Mouse (Mus musculus) forebrain, postnatal 0 days (tissue): ENCODE measurements around the gene Dab1. TPM values are rescaled to one million over a fixed set of nuclear protein-coding genes. Genes with fewer than 3 reads are reported as not detected.

ENCODE experiments used
- ATAC-seq: fragments of 200-750 bp; cut with Nextera tagmentation; 2 replicates; pipeline ENCODE4 v1.8.0; 2017; ENCODE audit warnings: mild to moderate bottlenecking, moderate library complexity
- DNase-seq: peaks from one replicate; pipeline ENCODE4 v3.0.0-alpha.2; 2015
- H3K27ac ChIP-seq: fragments of 300-500 bp; sonication (generic); 2 replicates; pipeline ENCODE4 v1.5.1; 2014; ENCODE audit warnings: low read depth, mild to moderate bottlenecking, antibody characterized with exemption, low read length, moderate library complexity, mixed read lengths
- H3K27me3 ChIP-seq: fragments of 300-500 bp; sonication (generic); 2 replicates; pipeline ENCODE4 v1.6.1; 2014; ENCODE audit warnings: mild to moderate bottlenecking, low read length, mixed read lengths; ENCODE audit not compliant: insufficient read depth
- H3K36me3 ChIP-seq: fragments of 300-500 bp; sonication (generic); 2 replicates; pipeline ENCODE4 v1.6.1; 2014; ENCODE audit warnings: mild to moderate bottlenecking, moderate library complexity; ENCODE audit not compliant: insufficient read depth
- H3K4me1 ChIP-seq: fragments of 300-500 bp; sonication (generic); 2 replicates; pipeline ENCODE4 v1.6.1; 2014; ENCODE audit warnings: antibody characterized with exemption; ENCODE audit not compliant: insufficient read depth
- H3K4me2 ChIP-seq: fragments of 300-500 bp; sonication (generic); 2 replicates; pipeline ENCODE4 v1.6.1; 2014; ENCODE audit warnings: low read depth, mild to moderate bottlenecking, moderate library complexity
- H3K4me3 ChIP-seq: fragments of 300-500 bp; sonication (generic); 2 replicates; pipeline ENCODE4 v1.5.1; 2014; ENCODE audit warnings: low read depth, low read length, mixed read lengths
- H3K9ac ChIP-seq: fragments of 300-500 bp; sonication (generic); 2 replicates; pipeline ENCODE4 v1.6.1; 2014; ENCODE audit warnings: mild to moderate bottlenecking
- H3K9me3 ChIP-seq: fragments of 300-500 bp; sonication (generic); 2 replicates; pipeline ENCODE4 v1.6.1; 2016; ENCODE audit warnings: low read length
- CTCF ChIP-seq: sonication (generic); IDR thresholded peaks from 2 replicates; pipeline ENCODE4 v1.5.1; 2016; ENCODE audit warnings: antibody characterized with exemption, control low read depth, low read depth
- WGBS: fragments of 180-500 bp; shearing (Covaris S2); extraction: QIAGEN DNeasy Blood & Tissue Kit; methylation state at CpG from one replicate; pipeline ENCODE4 v1.1.7; 2014; 5-methylcytosine and 5-hydroxymethylcytosine counted together
- polyA plus RNA-seq: library from polyadenylated mRNA; unstranded; fragments of >200 nt; fragmentation: Nextera tagmentation; extraction: Ambion mirVana; gene quantifications from 2 replicates; pipeline ENCODE4 v1.2.1, GENCODE M21; 2015
- total RNA-seq: library from RNA; depleted of rRNA; stranded (reverse); fragments of >200 nt; gene quantifications from 2 replicates; pipeline ENCODE4 v1.2.3, GENCODE M21; 2014; rRNA removed

Dab1 gene
- total RNA-seq = 61.3 and 64.8 TPM in 2 replicates
- 136 and 141 TPM in 2 replicates for polyA plus RNA-seq

GRCm38 (mm10) chr4:103619321-103619945 lies at the start of gene Dab1:
Dab1 (plus strand) TSS chr4:103619359.
- peak; percentile 69 for DNase-seq
- Histone ChIP-seq H3K9me3 (no peaks in the 10 kb centered on the region), H3K4me3 (peak within 1 kb of the TSS; percentile 55), H3K9ac (peak within 1 kb of the TSS; percentile 68), H3K4me2 (peak within 1 kb of the TSS; percentile 64), H3K27ac (peak within 1 kb of the TSS; percentile 78), H3K27me3 (no peaks in the 10 kb centered on the region; the same call in 1 of the 2 replicates), H3K4me1 (no peaks in the 10 kb centered on the region), H3K36me3 (no peaks in the 10 kb centered on the region)
- ATAC-seq = peak; percentile 77
- 1% methylated on average over 40 of the region's 41 CpGs for WGBS
- TF ChIP-seq CTCF = peak; percentile 28

DNA sequence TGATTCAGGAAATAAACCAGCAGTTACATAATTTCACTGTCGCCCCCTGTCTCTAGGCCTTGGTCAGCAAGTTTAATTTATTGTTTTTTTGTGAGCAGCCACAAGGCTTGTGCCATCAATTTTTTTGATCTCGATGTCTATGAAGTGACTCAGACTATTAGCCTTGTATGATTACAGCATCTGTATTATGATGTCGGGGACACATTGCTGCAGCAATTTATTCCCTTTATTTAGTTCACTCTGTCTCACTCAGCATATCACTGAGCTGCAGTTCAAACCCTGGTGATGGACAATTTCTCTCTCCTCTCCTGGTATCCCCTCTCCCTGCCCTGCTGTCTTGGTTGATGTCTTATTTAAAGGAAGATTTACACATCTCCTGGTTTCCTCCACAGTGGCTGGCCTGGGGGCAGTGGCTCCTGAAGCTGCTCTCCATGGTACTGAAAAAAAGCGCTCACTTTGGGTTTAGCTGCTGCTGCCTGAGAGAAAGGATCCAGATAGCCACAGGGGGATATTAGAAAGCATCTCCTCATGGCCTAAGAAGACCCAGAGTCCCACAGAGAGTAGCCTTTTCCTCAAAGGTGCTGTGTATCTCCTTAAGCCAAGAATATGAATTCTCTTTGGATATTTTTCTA lies 47.3 kb upstream of the Dab1 start:
- H3K27me3 ChIP-seq = no peaks in the 10 kb centered on the region

DNA sequence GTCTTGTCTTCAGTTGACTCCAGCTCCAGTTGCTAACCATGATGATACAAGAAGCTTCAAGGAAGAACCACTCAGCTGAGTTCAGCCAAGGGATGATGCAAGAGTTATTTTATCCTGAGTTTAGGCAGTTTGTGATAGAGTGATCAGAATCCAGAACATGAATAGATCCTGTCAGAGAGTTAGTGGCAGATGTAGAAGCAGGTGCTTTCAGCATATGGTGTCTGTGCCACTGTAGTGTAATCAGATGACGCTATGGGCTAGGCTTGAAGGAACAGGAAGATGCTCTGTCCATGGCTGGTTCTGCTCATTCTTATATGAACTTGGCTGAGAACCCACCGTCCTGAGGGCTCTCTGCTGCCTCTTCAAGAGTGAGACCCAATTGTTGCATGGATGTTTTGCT lies 43.6 kb upstream of the Dab1 start:
- Histone ChIP-seq H3K4me1 (no peaks in the 10 kb centered on the region; the same call in 1 of the 2 replicates), H3K9me3 (no peaks in the 10 kb centered on the region), H3K36me3 (no peaks in the 10 kb centered on the region), H3K4me3 (no peak overlapping the region), H3K27ac (0 out of 2 replicates have a peak overlapping the region, but pooled peaks have one; percentile 21), H3K4me2 (no peak overlapping the region), H3K9ac (no peak overlapping the region), H3K27me3 (no peaks in the 10 kb centered on the region)
- DNase-seq = no peak
- no peak for ATAC-seq
- 68% methylated on average over 2 of the region's 2 CpGs for WGBS
- TF ChIP-seq CTCF = no peak

More for the DNA sequence above, 47.3 kb upstream of the Dab1 start:
- DNase-seq (no peak), ATAC-seq (no peak)
- TF ChIP-seq CTCF = no peak
- H3K9me3 ChIP-seq = no peaks in the 10 kb centered on the region
- no peaks in the 10 kb centered on the region for H3K36me3 ChIP-seq
- WGBS = 71% methylated on average over 4 of the region's 4 CpGs
- H3K4me2 ChIP-seq = no peak overlapping the region
- H3K4me3 ChIP-seq = no peak overlapping the region
- H3K27ac ChIP-seq = no peak overlapping the region
- H3K9ac ChIP-seq = no peak overlapping the region
- no peaks in the 10 kb centered on the region for H3K4me1 ChIP-seq

GRCm38 (mm10) chr4:103576305-103576704 lies 42.9 kb upstream of the Dab1 start:
- H3K4me3 ChIP-seq = no peak overlapping the region
- H3K27me3 ChIP-seq = no peaks in the 10 kb centered on the region
- no peaks in the 10 kb centered on the region for H3K36me3 ChIP-seq
- no peaks in the 10 kb centered on the region for H3K9me3 ChIP-seq
- H3K9ac ChIP-seq = no peak overlapping the region
- peak; percentile 88 for DNase-seq
- no peaks in the 10 kb centered on the region; the same call in 1 of the 2 replicates for H3K4me1 ChIP-seq
- 56% methylated on average over 6 of the region's 6 CpGs for WGBS
- ATAC-seq = peak; percentile 58
- peak overlapping the region; percentile 69; the same call in 1 of the 2 replicates for H3K27ac ChIP-seq
- no peak for TF ChIP-seq CTCF
- no peak overlapping the region for H3K4me2 ChIP-seq

DNA sequence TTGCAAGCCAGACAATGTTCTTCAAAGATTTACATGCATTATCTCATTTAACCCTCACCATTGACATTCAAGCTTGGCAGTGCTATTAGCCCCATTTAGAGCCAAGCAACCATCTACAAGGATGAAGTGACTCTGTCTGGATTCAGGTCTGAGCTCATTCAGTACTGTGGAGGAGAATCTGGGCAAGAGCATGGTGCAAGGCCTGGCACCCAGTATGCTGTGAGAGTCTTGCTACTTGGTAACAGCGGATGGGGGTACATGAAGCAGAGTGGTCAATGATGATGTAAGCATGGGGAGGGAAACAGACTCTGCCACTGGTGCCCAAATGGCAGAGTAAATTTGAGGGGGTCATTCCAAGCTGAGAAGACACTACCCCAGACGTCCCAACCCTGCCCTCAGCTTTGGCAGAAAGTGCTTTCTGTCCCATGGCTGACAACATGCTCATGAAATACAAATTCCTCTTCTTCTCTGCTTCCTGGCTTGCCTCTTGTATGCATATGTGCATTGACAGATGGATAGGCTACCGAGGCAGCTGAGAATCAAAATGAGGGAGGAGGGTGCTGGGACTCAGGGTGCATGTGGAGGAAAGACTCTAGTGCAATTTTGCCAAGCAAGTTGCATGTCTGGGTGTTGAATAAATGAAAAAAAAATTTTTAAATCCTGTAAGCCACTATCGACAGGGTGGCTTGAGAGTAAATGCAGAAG lies 41.9 kb upstream of the Dab1 start:
- no peaks in the 10 kb centered on the region; the same call in 1 of the 2 replicates for H3K4me1 ChIP-seq
- no peak overlapping the region for H3K4me2 ChIP-seq
- peak overlapping the region; percentile 69 for H3K27ac ChIP-seq
- H3K27me3 ChIP-seq = no peaks in the 10 kb centered on the region
- H3K9me3 ChIP-seq = no peaks in the 10 kb centered on the region
- ATAC-seq = peak; percentile 83
- H3K4me3 ChIP-seq = no peak overlapping the region
- no peaks in the 10 kb centered on the region for H3K36me3 ChIP-seq
- 51% methylated on average over 4 of the region's 4 CpGs for WGBS
- DNase-seq = peak; percentile 87
- H3K9ac ChIP-seq = no peak overlapping the region
- TF ChIP-seq CTCF = no peak

DNA sequence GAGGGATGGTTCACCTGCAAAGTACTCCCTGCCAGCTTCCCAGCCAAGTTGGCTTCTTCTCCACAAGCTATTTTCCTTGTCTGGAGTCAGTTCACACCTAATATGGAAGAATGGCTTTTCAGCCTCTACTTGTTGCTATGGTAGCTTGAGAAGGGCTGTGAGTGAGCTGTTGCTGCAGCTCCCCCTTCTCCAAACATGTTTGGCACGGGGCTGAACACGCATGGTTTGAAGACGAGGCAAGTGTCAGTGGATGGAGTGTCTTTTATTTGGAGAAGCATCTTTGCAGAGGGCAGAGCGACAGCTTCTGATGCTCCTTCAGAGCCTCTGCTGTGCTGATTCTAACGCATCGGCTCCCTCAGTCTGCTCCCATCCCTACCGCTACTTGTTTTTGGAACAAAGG lies 41.3 kb upstream of the Dab1 start:
- no peak for TF ChIP-seq CTCF
- peak; percentile 76 for DNase-seq
- no peaks in the 10 kb centered on the region for H3K36me3 ChIP-seq
- no peaks in the 10 kb centered on the region for H3K9me3 ChIP-seq
- no peak overlapping the region for H3K4me3 ChIP-seq
- H3K9ac ChIP-seq = no peak overlapping the region; the same call in 1 of the 2 replicates
- peak; percentile 70 for ATAC-seq
- peak overlapping the region; percentile 69 for H3K27ac ChIP-seq
- no peaks in the 10 kb centered on the region; the same call in 1 of the 2 replicates for H3K4me1 ChIP-seq
- WGBS = 42% methylated on average over 7 of the region's 7 CpGs
- H3K4me2 ChIP-seq = peak overlapping the region; percentile 8; the same call in 1 of the 2 replicates
- no peaks in the 10 kb centered on the region for H3K27me3 ChIP-seq
